Mouse (Mus musculus) liver, adult 2 months (tissue): ENCODE results near the gene Rhod. TPM values are rescaled to one million over a fixed set of nuclear protein-coding genes. Genes with fewer than 3 reads are reported as not detected.

Experiments used
- DNase-seq: peaks from one replicate; pipeline ENCODE4 v3.0.0-alpha.2; 2011; ENCODE audit warnings: low read depth, low spot score; ENCODE audit errors: extremely low read depth
- H3K27ac ChIP-seq: fragments of 200-500 bp; replicated peaks from 2 replicates; pipeline ENCODE4 v1.5.1; 2012; ENCODE audit warnings: low read depth, mild to moderate bottlenecking, control low read depth, inconsistent platforms, low read length; ENCODE audit not compliant: insufficient read depth
- H3K27me3 ChIP-seq: fragments of 200-500 bp; 2 replicates; pipeline ENCODE4 v1.6.1; 2012; ENCODE audit warnings: mild to moderate bottlenecking, moderate library complexity, low read length, inconsistent platforms; ENCODE audit not compliant: control insufficient read depth, insufficient read depth
- H3K36me3 ChIP-seq: fragments of 200-500 bp; 2 replicates; pipeline ENCODE4 v1.6.1; 2012; ENCODE audit warnings: low read length, inconsistent platforms; ENCODE audit not compliant: control insufficient read depth, insufficient read depth
- H3K4me1 ChIP-seq: fragments of 200-500 bp; 2 replicates; pipeline ENCODE4 v1.6.1; 2011; ENCODE audit warnings: low read length; ENCODE audit not compliant: control insufficient read depth, insufficient read depth
- H3K4me3 ChIP-seq: fragments of 200-500 bp; 2 replicates; pipeline ENCODE4 v1.5.1; 2011; ENCODE audit warnings: low read depth, mild to moderate bottlenecking, control low read depth, low read length, moderate library complexity; ENCODE audit not compliant: insufficient read depth
- H3K79me2 ChIP-seq: fragments of 200-500 bp; 2 replicates; pipeline ENCODE4 v1.6.1; 2012; ENCODE audit warnings: inconsistent platforms, mild to moderate bottlenecking, low read length, moderate library complexity; ENCODE audit not compliant: control insufficient read depth, insufficient read depth
- H3K9ac ChIP-seq: fragments of 200-500 bp; 2 replicates; pipeline ENCODE4 v1.6.1; 2012; ENCODE audit warnings: low read depth, mild to moderate bottlenecking, control low read depth, inconsistent platforms, low read length
- CTCF ChIP-seq: fragments of 200-500 bp; IDR thresholded peaks from 2 replicates; pipeline ENCODE4 v1.5.1; 2011; ENCODE audit warnings: low read depth, low read length, control low read depth
- POLR2A ChIP-seq: fragments of 200-500 bp; IDR thresholded peaks from 2 replicates; pipeline ENCODE4 v1.6.1; 2011; ENCODE audit warnings: low read length, control low read depth; ENCODE audit not compliant: insufficient read depth; ENCODE audit errors: extremely low read depth
- WGBS: fragments of 180-500 bp; shearing (Covaris S2); methylation state at CpG from one replicate; pipeline ENCODE4 v1.1.7; 2018; 5-methylcytosine and 5-hydroxymethylcytosine counted together
- polyA plus RNA-seq: library from polyadenylated mRNA; depleted of rRNA; stranded (reverse); fragments of >200 nt; gene quantifications from 2 replicates; pipeline ENCODE4 v1.2.3, GENCODE M21; 2012
- total RNA-seq: library from RNA; depleted of rRNA; stranded (reverse); fragments of >200 nt; gene quantifications from 2 replicates; pipeline ENCODE4 v1.2.3, GENCODE M21; 2014

The Rhod gene
- total and polyA plus RNA-seq, 2 experiments, result 23.9 to 34.9 TPM

DNA sequence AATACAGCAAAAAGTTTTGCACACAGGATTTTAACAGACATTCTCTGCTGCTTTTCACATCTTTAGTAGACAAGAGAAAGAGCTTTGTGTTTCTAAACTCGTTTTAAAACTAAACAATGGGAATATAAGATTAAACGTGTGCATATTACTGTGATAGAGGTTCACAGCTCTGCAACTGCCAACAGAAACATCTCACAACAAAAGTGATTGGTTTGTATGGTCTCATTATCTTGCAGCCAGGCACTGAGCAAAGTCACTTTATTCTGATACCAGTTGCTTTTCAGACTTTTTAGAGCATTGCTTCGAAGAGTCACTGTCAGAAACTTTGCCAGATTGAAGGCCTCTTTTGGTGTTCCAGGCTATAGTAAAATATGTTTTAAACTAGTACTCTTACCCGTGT lies 40.3 kb downstream of the Rhod start:
- no peak overlapping the region for H3K27ac ChIP-seq
- no peak overlapping the region for H3K9ac ChIP-seq
- no peak for DNase-seq
- no peak overlapping the region for H3K4me3 ChIP-seq
- H3K36me3 ChIP-seq, result no peaks in the 10 kb centered on the region
- no peaks in the 10 kb centered on the region for H3K27me3 ChIP-seq
- peaks cover 2% of the 10 kb centered on the region for H3K4me1 ChIP-seq
- TF ChIP-seq CTCF, result no peak
- TF ChIP-seq POLR2A, result no peak
- peaks cover 11% of the 10 kb centered on the region; the same call in 1 of the 2 replicates for H3K79me2 ChIP-seq
- 91% methylated on average over 4 of the region's 4 CpGs for WGBS

DNA sequence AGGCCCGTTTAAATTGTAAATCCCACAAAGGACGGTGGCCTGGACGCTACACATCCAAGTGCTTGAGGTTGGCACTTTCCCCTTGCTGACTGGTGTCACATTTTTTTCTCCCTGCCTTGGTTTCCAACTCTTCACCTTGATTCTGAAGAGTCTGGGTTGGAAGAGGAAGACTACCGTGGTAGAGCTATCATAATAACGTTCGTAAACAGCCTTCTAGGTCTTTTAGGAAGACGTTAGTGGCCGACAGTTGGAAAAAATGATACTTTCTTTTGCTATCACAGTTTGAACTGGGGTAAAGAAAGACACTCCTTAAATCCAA lies 40.6 kb downstream of the Rhod start:
- peak overlapping the region; percentile 74 for H3K27ac ChIP-seq
- H3K79me2 ChIP-seq, result peaks cover 11% of the 10 kb centered on the region; the same call in 1 of the 2 replicates
- peak; percentile 61 for DNase-seq
- TF ChIP-seq POLR2A, result no peak
- TF ChIP-seq CTCF, result no peak
- peaks cover 2% of the 10 kb centered on the region; the same call in 1 of the 2 replicates for H3K36me3 ChIP-seq
- peak overlapping the region; percentile 93 for H3K9ac ChIP-seq
- H3K4me3 ChIP-seq, result peak overlapping the region; percentile 97
- peaks cover 2% of the 10 kb centered on the region for H3K4me1 ChIP-seq
- H3K27me3 ChIP-seq, result no peaks in the 10 kb centered on the region
- WGBS, result 38% methylated on average over 8 of the region's 8 CpGs

DNA sequence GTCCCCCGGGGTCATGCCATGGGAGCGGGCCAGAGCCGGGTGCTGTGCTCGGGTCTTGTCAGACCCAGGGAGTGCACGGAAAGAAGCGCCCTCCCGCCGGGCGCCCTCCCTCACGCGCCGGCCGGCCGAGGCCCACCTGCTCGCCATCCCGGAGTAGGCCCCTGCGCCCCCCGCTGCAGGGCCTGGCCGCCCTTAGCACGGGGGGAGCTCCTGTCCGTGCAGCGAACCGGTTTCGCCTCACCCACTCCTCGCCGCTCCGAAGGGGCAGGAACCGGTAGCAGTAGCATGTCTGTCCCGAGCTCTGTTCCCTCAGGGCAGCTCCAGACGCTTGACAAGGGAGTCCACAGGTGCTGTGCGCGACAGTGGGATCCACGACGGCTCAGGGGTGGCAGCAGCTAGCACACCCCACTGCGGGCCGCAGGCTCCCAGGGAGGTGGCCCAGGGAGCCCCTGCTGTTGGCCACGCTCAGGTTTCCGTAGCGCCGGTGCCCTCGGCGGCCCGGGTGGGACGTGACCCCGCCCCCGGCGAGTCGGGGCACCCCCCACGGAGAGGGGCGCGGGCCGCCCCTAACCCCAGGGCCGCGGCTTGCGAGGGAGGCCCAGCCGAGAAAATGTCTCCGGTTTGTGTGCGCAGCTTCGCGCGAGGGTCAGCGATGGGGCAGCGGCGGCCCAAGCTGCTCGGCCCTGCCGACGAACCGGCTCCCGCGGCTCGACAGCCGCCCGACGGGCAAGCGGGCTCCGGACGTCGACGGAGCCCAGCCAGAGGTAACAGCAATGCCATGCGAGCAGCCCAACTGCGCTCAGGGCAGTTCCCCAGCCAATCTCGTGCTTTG lies 41.2 kb downstream of the Rhod start, which contains the start of gene Kdm2a:
Kdm2a (minus strand) TSS at position 488 of the 832 bp plus-strand sequence.
- Histone ChIP-seq H3K27me3 (no peaks in the 10 kb centered on the region), H3K4me1 (peaks cover 3% of the 10 kb centered on the region), H3K9ac (peak within 1 kb of the TSS; percentile 93), H3K27ac (peak within 1 kb of the TSS; percentile 74), H3K36me3 (peaks cover 6% of the 10 kb centered on the region; the same call in 1 of the 2 replicates), H3K79me2 (peaks cover 11% of the 10 kb centered on the region; the same call in 1 of the 2 replicates), H3K4me3 (peak within 1 kb of the TSS; percentile 97)
- peak; percentile 47 for DNase-seq
- TF ChIP-seq POLR2A (peak; percentile 29; the same call in 1 of the 2 replicates), CTCF (no peak)
- WGBS, result 2% methylated on average over 82 of the region's 82 CpGs

DNA sequence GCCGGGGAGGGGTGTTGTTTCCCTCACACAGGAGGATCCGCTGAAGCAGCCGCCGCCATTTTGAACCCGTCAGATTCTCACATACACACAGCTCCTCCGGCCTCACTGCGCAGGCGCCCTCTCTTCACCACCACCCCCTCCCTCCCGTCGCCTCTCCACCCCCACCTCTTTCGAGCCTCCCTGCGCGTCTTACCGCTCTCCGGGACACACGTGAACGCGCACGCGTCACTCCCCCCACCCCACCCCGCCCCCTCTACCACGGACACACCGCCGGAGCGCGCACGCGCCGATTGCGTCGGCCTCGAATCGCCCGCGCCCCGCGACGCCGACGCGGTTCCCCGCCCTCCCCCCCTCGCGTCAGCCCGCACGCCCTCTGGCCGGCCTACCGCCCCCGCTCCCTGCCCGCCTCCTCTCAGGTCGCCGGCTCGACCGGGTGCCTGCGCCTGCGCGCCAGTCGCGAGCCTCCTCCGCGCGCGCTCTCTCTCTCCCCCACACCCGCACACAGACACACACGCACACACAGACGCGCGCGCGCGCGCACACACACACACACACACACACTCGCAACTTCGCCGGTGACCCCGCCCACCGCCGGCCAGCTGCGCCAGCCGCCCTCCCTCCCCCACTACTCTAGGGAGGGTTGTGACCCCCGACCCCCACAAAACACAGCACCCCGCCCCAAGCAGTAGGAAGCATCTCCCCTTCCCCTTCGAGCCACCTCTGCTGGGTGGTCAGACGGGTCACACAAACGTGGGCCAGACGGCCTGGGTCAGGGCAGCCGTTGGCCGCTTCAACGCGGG lies 42.0 kb downstream of the Rhod start:
- Histone ChIP-seq H3K4me1 (peaks cover 4% of the 10 kb centered on the region), H3K4me3 (peak overlapping the region; percentile 97), H3K27me3 (no peaks in the 10 kb centered on the region), H3K27ac (peak overlapping the region; percentile 84), H3K79me2 (peaks cover 11% of the 10 kb centered on the region; the same call in 1 of the 2 replicates), H3K9ac (peak overlapping the region; percentile 93), H3K36me3 (peaks cover 8% of the 10 kb centered on the region; the same call in 1 of the 2 replicates)
- TF ChIP-seq CTCF (no peak), POLR2A (peak; percentile 74)
- 1% methylated on average over 79 of the region's 90 CpGs for WGBS
- DNase-seq, result peak; percentile 92

DNA sequence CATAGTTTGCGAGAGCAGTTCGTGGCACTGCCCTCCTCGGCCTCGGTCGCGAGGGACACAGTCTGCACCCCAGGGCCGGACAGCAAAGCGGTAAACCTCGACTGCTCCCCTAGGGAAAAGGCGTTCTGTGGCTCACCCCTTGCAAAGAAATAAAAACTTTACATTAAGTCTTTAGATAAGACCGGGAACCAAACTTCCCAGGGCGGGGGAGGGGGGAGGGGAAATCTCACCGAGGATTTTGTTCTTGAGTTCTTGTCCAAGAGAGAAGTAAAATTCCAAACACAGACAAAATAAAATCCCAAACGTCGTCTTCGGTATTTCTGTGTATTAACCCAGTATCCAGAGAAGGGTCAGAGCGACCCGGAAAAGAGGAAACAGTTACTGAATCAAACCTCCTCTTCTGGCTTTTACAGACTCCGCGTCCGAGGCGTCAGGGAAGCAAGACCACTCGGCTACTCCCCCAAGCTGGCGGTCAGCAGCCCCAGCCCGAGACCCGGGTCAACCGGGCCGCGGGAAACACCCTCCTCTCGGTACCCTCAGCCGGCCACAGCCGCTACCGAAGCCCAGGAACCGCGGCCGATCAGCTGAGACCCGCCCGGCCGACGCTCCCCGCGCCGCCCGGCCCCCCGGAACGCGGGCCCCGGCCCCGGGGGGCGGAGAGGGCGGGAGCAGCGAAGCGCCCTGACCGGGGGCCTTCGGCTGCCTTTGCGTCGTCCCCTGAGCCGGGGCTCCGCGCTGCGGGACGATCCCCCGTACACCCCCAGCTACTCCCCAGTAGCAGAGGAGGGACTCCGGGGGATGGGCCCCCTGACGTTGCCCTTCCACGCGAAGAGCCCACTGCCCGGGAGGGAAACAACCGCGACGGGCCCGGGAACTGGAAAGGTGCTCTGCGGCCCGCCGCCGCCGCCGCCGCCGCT lies 42.9 kb downstream of the Rhod start:
- Histone ChIP-seq H3K27me3 (no peaks in the 10 kb centered on the region), H3K27ac (peak overlapping the region; percentile 84), H3K36me3 (peaks cover 12% of the 10 kb centered on the region; the same call in 1 of the 2 replicates), H3K4me1 (peaks cover 4% of the 10 kb centered on the region), H3K79me2 (peaks cover 13% of the 10 kb centered on the region; the same call in 1 of the 2 replicates), H3K4me3 (peak overlapping the region; percentile 80), H3K9ac (peak overlapping the region; percentile 91)
- TF ChIP-seq CTCF (no peak), POLR2A (no peak)
- DNase-seq, result peak; percentile 37
- WGBS, result under 1% methylated on average over 79 of the region's 80 CpGs
